Mouse (Mus musculus) T-helper 2 cell (primary cell): ENCODE data around the gene Unc5a.

ENCODE experiments used
- in situ Hi-C: fragments of 300-600 bp; cut with MboI, MseI; formaldehyde crosslinking; loops from one replicate; pipeline ENCODE4 v1.15.1; 2025; ENCODE audit warnings: high pct_unique_total_duplicates

Unc5a gene

DNA sequence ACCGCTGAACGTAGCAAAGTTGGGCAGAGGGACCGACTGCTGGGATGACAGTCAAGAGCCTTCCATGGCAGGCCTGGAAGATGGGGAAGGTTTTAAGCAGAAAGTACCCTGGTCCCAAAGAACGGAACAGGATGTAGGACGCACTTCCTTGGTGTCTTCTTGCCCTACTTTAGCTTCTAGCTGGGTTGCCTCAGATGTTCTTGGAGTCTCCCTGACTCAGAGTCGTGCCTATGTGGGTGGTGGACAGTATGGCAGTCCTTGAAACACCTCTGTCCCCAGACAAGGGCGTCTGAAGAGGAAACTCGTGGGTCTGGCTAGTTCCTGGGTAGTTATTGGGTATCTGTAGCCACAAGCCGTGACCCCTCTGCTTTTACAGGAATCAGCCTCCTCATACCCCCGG, 52.9 kb downstream of the Unc5a start:
- in situ Hi-C loops, result no loop called here

DNA sequence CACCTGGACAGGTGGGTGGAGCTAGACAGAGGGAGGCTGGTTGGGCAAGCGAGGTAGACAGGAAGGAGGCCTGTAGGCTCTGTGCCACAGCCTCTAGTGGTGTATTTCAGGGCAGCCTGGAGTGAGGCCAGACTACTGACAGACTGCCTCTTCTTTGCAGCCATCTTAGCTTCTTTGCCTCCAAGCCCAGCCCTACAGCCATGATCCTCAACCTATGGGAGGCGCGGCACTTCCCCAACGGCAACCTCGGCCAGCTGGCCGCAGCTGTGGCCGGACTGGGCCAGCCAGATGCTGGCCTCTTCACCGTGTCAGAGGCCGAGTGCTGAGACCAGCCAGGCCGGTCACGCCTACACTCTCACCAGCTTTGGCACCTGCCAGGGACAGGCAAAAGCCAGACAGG, 55.4 kb downstream of the Unc5a start:
- in situ Hi-C loops, result no loop called here

DNA sequence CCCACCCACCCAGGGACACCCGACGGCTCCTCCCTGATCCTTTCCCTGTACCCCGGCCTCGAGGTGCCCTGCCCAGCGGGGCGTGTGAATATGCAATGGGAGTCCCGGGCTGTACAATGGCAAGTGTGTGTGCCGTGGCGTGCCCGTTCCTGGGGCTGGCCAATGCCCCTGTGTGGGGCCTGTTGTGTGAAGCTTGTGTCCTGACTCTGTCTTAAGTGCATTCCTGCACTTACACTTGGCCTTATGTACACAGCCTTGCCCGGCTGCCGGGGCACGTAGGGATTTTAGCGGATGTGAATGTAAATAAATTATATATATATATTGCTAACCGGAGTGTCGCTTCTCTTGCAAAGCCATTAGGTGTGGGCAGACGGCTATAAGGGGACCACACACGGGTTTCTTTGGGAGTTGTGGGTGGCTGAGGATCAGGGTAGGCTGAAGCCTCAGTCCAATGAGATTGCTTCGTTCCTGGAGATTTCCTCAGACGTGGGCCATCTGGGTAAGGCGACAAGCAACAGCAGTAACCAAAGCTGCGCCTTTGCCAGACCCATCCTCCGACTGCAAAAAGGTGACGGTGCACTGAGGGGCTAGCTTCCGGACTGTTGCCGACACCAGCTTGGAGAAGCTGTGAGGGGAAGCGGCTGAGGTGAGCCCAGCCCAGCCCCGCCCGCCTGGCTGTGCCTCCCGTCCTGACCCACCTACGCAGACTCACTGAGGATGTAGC, 56.6 kb downstream of the Unc5a start:
- in situ Hi-C loops, result no loop called here

DNA sequence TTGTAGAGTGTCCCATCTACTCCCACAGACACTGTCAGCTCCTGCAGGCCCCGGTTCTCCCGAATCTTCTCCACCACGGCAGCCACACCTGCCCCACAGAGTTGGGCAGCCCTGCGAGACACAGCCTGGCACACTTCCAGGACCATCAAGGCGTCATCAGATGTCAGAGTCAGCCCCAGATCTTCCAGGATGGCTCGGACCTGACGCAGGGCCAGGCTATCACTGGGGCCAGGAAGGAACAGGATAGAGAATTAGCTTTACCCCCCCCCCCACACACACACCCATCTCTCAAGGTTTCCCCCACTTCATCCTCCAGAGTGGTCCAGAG, 57.2 kb downstream of the Unc5a start:
- in situ Hi-C loops, result no loop called here

DNA sequence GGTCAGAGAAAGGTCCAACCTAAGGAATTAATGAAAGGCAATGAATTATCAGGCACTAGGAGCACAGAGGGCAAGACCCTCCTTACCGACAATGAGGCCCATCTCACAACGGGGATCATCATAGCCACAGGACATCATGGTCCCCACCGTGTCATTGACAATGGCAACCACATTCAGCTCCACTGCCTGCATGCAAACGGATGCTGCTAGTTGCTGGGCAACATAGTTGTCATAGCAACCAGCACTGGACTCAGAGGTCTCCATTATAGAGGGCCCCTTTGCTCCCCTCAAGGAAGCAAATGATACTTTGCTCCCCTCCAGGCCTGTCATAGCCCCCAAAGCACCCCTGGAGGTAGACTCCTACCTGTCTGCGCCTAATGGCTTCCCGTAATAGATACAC, 59.4 kb downstream of the Unc5a start:
- in situ Hi-C loops, result no loop called here

DNA sequence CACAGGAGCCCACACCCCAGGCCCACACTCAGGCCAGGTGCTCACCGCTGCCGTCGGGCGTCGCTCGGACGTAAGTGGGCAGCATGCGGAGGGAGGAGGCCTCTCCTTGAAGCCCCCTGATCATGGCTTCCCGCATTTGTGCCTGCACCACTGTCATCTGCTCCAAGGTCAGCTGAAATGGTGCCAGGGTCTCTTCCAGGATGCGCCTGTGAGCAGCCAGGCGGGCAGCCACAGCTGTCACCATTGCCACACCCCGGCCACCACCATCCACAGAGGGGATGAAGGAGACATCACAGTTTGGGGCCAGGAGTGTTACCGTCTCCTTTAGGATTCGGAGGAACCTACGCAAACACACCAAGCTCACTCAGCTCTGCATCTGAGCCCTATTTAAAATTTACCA, 61.9 kb downstream of the Unc5a start:
- in situ Hi-C loops, result no loop called here

DNA sequence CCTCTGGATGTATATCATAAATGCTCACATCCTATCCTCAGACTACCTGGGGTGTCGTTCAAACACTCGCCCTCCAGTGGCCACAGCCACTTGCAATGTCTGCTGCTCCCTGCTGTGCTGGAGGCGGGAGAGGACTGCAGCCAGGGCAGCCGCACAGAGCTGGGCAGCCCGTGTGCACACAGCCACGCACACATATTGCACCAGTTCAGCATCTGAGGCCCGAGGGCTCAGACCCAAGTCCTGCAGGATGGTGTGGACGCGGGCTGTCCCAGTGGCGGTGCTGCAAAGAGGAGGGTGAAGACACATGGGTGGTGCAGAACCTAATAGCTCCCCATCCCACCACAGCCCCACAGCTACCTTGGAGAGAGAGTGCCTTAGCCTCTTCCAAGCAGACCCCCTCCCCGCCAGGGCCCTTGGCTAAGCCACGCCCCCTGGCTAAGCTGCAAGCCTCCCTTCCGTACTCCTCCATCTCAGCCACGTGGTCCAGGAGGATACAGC, 62.8 kb downstream of the Unc5a start:
- in situ Hi-C loops, result no loop called here

DNA sequence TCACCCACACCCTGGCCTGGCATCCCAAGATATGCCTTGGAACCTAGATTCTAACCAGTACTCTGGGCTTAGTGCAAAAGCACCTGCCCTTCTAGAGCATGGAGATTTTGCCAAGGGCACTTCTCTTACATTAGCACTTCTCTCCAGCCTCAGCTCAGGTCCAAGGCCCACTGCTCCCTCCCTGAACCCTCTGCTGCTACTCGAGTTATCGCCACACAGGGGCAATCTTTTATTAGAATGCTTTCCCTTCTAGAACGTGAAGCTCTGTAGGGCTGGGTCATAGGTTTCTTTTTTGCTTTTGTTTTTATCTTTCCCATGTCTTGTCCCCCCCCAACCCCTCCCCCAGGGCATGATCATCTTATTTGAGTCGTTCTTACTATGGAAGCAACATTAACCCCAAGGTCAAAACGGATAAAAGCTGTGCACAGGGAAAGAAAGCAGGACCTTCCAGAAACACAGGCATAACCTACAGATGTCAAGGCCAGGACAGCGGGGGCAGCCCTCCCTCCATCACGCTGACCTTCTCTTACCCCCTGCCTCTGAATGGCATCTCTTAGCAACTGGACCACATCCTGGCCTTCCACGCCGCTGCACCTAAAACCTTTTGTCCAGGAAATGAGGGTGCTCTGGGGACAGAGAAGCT, 64.6 kb downstream of the Unc5a start:
- in situ Hi-C loops, result no loop called here

DNA sequence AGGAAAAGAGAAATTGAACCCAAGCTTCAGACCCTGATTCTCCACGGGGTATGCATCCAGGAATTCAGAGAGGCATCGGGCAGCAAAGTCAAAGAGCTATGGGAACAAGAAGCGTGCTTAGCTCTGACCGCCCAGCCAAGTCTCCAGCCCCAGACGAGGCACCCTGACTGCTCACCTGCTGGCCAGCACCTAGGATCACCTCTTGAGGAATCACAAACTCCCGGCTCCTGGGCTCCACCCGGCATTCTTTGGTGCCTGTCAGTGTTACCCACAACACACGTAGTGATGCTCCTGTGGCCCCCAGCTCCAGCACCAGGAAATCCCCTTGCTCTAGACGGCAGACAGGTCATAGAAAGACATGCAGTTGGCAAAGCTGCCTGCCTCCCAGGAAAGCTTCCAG, 65.2 kb downstream of the Unc5a start:
- in situ Hi-C loops, result no loop called here

DNA sequence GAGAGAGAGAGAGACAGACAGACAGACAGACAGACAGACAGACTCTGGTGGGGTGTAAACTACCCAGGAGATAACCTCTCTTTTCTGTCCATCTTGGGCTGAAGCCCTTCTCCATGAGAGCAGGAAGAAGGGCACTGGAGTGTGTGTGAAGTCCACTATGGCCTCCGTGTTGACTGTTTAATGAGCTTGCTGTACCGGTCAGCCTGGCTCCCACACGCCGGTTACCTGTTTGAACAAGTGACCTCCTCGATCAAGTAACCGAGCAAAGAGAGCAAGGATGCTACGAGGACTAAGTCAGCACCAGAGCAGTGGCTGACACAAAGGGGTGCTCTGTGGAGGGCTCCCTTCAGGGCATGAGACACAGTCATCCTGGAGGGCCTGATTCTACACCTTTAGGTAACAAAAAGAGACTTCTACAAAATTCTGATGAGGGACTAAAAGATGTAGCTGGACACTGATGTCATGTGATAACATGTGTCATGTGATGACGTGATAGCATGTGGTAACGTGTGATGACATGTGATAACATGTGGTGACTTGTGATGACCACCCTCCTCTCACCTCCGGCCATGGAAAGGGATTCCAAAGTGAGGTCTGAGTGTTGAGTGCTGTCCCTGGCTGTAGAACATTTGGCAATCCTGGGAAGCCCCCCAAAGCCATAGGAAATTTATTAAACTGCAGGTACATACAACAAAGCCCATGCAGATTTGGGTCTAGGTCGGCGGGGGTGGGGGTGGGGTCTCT, 68.1 kb downstream of the Unc5a start:
- in situ Hi-C loops, result no loop called here

DNA sequence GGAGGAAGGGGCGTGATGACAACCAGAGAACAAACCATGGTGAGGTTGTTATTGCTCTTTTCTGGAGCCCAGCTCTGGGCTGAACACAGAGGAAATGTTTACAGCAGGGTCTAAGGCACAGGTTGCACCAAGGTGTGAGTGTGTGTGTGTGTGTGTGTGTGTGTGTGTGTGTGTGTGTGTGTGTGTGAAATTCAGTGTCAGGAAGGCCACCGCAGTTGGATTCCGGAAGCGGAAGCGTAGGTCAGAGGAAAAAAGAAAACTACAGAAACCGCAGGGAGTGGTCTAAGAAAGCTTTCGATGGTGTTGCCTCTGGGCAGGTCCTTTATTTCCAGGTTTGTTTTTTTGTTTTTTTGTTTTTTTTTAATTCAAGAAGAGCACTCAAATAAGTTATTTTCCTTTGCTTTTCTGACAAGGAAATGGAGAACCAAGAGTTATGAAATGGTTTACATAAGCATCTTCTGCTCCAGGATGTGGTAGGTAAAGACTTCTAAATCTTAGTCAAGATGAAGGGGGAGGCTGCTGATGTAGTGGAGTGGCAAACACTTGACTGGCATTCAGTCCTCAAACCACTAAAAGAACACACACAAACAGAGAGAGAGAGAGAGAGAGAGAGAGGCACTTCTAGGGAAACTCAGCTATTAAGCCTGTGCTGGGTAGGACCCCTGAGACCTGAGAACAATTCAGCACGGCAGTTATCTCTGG, 68.8 kb downstream of the Unc5a start:
- in situ Hi-C loops, result no loop called here

DNA sequence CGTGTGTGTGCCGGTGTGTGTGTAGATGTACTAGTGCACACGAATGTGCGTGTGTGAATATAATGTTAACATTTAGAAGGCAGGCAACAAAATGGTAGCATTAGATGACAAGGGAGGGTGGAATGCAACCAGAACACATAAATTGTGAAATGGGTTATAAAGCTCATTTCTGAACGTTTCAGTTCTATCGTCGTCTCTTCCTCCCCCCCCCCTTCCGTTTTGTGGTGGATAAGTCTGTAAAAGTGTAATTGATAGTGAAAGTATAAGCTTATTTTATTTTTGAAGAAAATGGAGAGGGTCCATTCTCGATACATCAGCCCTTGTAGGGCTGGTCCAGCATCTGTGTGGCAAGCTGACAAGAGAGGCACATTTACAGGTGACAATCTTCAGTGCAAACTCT, 69.5 kb downstream of the Unc5a start:
- in situ Hi-C loops, result no loop called here

DNA sequence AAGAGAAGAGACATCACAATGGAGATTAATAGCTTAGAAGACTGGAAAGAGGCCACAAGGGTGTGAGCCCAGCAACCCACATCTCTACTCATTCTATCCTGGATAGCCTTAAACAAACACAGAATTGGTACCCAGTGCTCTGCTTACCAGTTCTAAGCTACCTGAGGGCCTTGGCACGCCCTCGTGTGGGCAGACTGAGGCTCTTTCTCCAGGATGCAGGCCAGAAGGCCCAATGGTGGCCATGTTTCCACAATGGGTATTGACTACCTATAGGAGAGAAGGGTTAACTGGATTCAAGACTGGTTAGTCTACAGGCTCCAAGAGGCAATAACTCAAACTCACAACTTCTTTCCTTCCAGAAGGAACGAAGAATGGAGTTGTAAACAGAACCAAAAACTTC, 70.0 kb downstream of the Unc5a start:
- in situ Hi-C loops, result no loop called here

DNA sequence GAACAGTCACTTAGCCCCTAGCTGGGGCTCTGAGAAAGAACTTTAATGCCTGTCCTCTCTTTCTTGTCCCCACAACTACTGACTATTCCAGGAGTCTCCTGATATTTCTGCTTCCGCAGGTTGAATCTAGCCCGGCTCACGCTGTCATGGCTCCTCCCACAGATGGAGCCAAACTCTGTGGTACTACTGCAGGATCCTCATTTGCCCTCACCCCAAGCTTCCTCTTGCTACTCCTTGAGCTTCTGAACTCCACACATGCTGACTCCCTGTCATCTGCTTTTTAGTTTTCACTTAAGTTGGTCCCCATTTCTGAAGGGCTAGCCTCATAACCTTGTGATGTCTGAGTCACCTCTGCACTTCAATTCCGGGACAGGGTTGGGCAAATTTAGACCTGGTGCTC, 70.8 kb downstream of the Unc5a start:
- in situ Hi-C loops, result no loop called here

DNA sequence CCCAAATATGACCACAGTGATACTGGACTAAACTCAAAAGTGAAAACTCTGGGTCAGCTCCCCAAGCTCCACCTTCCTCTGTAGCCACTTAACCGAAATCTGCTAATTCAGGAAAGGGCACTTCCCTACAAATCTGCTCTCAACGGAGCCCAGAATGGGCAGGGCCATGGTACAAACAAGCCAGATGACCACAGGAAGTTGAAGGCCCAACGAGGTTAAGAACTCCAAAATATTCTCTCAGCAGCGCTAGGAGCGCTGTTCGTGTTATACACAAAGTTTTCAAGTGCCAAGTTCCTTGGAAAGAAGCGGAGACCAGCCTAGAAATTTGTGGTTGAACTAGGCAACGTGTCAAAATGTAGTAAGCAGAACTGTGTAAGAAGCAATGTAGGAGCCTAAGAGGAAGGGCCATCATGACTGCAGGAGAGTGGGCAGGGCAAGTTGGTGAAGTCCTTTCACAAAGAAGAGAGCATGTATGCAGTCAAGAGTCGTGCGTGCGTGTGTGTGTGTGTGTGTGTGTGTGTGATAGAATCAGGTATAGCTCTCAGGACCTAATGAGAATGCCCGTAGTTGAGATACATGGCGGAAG, 72.1 kb downstream of the Unc5a start, which contains the start of gene Hk3:
Hk3 (minus strand) TSS at position 192 of the 586 bp plus-strand sequence.
- in situ Hi-C loops, result no loop called here

DNA sequence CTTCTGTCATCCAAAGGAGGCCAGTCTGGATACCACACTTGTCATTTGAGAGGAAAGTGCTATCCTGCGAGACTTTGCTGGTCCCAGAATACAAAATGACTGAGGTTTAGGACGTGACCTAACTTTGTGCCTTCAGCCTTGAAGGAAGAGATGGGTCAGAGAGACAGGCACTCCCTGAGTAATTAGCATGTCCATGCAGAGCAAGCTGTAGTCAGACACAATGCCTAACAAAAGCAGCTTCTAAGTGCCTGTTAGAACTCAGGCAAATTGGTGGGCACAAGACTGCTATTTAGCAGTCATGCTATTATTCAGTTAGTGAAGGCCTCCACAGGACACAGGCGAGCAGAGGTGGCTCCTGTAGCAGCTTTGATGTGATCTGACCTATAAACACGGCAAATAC, 73.0 kb downstream of the Unc5a start:
- in situ Hi-C loops, result no loop called here

DNA sequence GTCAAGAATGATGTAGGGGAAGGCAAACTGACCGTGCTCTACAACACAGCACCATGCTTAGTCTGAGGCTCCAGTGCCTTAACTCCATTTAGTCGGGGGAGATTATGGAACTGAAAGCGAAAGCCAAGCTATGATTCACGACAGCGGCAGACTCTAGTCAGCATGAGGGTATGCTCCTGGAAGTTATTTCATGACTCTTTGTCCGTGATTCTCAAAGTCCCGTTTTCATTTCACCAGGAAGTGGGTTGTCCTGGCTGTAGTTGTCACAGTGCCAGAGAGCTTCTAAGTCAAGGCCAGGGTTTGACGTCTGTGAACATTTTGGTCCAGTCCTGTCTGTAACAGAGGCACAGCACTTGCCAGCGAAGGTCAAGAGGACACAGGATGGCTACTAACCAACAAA, 73.5 kb downstream of the Unc5a start:
- in situ Hi-C loops, result no loop called here

DNA sequence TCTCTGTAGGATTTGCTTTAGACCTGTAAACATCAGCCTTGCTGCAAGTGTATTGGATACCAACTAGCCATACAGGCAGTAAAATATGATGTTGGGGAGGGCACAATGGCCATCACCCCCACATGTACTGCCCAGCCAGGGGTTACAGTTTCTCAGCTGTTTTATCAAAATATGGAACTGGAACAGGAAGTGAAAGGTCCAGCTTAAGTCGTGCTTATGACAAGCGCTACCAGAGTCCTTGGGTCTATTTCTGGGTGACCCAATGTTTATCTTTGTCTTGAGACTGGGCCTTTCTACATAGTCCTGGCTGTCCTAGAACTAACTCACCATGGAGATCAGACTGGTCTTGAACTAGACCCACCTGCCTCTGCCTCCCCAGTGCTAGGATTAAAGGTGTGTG, 75.0 kb downstream of the Unc5a start:
- in situ Hi-C loops, result no loop called here

DNA sequence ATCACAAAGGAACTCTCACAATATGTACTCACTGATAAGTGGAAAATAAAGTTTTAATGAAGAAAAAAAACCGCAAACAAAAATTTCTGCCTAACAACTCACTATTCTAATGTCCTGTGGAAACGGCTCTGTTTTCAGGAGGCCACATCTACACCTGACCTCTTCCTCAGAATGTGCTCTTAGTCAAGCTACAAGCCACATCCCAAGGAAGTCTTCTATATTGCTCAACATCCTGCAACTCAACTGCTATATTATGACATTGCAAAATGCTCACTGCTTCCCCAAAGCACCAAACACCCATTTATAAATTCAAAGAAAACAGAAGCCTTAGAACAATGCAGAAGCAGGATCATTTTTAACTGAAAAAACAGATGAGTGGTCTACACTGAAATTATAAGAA, 90.8 kb downstream of the Unc5a start:
- in situ Hi-C loops, result no loop called here

DNA sequence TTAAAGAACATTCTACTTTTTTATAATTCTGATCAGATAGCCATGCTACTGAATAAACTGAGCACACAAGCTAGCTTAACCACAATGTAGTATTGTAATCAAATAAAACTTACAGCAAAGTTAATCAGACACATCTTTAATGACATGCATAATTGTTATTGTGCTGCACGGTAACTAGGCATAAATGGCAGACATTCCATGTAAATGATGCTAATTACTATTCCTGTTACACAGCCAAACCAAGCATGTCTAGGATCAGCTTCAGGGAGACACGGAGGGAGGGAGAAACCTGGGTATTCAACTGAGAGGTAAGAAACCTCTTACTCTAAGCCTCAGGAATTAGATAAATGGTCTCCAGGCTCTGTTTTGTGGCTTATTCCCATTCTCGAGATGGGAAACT, 98.5 kb downstream of the Unc5a start:
- in situ Hi-C loops, result no loop called here
